Mouse (Mus musculus): ENCODE data around the gene Klhl7.

The Klhl7 gene

GRCm38 (mm10) chr5:24100106-24100809 lies at the start of gene Klhl7:
Gene Klhl7, plus strand, starts transcription at chr5:24100605.
- peak; percentile 79 for DNase-seq

DNA sequence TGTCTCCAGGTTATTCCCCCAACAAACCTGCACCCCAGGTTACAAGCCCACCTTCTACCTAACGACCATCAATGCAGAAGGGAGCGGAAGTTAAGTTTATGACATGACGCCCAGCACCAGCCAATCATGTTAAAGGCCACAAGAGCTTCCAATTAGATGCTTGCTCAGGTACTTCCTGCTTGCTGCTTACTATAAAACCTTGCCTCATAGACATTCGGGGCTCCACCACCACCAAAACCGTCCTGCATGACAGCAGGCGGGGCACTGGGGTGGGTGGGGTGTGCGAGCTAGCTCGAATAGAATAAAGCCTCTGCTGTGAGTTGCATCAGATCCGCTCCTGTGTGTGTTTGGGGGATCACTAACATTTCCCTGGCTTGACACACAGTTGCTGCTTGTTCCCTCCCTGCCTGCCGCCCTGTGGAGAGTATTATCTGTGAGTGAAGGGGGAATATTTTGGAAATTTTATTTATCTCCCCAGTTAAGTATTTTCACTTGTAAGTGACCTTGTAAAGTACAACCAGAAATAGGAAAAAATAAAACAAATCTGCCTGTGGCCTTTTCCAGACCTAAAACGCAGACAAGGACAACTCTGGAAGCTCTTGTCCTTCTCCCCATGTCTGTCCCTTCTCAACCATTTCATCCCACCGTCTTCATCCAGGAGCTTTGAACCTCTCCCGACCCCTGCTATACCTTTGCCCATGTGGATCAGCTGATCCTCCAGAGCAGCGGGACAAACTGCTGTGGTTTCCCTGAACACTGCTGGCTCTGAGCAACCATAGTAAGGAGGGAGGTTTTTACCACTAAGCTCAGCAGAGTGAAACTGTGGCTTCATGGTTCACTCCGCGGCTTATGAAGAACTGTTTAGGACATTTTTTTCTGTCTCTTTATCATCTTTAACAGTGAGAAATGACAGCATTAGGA lies 48.4 kb upstream of the Klhl7 start:
- no peak for DNase-seq

- DNase-seq: no peak
These were observed 46.9 kb upstream of the Klhl7 start for GRCm38 (mm10) chr5:24053245-24054190.

DNA sequence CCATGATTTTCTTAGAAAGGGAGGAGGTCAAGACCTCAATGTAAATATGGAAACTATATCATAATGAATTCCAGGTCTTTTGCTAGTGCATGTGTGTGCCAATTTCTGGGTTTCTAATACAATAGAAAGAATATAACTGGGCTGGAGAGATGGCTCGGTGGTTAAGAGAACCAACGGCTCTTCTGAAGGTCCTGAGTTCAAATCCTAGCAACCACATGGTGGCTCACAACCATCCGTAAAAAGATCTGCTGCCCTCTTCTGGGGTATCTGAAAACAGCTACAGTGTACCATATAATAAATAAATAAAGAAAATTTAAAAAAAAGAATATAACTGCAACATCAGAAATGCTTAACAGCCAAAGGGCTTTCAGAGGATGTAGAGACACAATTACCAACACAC lies 46.0 kb upstream of the Klhl7 start:
- no peak for DNase-seq

DNA sequence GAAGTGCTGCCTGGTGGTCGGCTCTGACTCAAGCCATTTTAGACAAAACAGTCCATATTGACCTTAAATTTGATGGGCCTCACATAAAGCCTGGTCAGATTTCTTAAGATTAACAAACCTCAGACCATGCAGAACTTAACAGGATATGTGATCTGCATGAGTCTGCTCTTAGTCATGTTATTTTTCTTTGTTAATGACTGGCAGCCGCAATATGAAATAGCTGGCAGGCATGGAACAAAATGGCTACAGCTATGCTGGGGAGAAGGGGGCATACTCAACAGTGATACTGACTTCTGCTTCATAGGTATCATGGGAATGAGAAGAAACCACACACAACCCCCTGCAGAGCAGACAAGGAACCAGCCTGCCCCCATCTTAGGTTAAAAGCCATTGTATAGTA lies 43.5 kb upstream of the Klhl7 start:
- no peak for DNase-seq

GRCm38 (mm10) chr5:24057592-24057991 lies 42.8 kb upstream of the Klhl7 start:
- no peak for DNase-seq

GRCm38 (mm10) chr5:24060949-24061348 lies 39.5 kb upstream of the Klhl7 start:
- DNase-seq: no peak

- DNase-seq: no peak
These were observed 37.4 kb upstream of the Klhl7 start for GRCm38 (mm10) chr5:24063034-24063433.

DNA sequence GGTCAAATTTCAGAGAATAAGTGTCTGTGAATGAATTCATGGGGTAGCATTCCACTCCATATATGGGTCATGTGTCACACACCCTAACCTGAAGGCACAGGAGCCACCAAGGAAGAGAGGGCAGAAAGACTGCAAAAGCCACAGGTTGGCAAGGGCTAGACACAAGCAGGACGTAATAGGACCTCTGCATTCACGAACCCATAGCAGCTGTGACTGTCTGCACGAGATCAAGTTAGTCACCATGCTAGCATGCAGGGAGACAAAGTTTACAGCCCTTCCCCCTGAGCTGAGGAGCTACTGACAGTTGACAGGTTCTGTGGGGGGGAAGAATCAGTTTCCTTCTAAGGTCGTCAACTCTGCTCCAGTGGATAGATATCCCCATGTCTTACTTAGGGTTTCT lies 36.9 kb upstream of the Klhl7 start:
- no peak for DNase-seq

DNA sequence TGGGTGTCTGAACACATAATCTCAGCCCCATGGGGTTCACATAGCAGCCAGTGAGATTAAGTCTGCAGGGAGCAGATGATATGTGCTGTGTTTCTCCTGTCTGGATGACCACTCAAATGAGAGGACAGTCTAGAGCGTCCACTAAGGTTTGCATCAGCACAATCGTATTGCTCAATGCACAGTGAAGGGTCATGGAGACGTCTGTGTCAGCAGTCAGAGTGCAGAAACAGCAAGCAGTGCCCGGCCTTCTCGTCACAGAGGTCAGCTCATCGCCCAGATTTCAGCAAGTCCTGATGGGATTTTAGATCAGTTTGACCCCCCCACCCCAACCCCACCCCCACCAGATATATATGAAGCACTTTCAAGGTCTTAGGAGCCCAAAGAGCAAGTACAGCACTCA lies 31.4 kb upstream of the Klhl7 start:
- no peak for DNase-seq

GRCm38 (mm10) chr5:24072031-24072430 lies 28.4 kb upstream of the Klhl7 start:
- no peak for DNase-seq

- peak; percentile 37 for DNase-seq
These were observed 23.3 kb upstream of the Klhl7 start for GRCm38 (mm10) chr5:24076986-24077718.

GRCm38 (mm10) chr5:24077739-24078306 lies 22.6 kb upstream of the Klhl7 start:
- no peak for DNase-seq

DNA sequence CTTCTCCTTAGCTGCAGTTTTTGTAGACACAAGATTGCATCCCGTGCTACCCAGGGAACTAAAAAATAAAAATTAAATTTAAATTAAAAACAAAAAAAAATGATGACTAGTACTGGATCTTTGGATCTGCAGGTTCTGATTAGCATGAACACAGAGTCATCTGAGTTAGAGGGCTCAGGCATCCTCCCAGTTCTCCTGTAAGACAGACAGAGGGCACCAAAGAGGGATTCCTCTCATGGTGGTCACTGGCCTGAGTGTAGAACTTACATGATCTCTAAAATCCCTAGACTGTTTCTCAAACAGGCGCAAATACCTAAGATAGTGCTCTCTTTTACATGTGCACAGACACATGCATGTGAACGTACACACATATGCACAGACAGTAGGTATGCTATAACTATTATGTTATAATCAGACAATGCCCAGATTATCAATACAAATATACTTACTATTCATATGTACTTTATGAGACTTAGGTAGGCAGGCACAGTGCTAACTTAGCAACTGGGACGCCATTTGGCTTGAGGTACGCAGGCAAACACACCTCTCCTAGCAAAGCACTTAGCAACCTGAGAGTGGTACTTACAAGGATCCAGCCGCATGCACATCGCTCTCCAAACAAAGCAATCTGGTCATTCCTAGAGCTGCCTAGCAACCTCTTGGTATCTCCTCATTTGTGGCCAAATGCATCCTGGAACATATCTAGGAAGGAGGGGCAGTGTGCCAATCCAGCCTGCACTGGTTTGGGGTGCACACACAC lies 21.8 kb upstream of the Klhl7 start:
- no peak for DNase-seq

DNA sequence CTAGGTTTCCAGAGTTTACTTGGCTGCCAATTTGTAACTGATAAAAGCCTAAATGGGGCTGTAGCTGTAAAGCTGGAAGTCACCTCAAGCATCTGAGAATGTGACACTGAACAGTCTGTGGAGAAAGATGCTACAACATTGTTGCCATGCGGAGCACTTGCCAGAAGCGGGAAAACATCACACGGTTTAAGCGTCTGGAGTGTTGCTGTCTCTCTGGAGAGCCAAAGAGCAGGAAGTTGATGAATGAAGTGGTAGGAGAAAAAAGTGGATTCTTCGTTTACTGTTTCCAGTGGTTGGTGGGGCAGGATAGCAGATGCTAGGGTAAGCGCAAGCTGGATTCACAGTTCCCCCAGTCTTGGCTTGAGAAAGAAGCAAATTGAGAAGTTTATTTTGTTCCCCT lies 19.6 kb upstream of the Klhl7 start:
- no peak for DNase-seq

DNA sequence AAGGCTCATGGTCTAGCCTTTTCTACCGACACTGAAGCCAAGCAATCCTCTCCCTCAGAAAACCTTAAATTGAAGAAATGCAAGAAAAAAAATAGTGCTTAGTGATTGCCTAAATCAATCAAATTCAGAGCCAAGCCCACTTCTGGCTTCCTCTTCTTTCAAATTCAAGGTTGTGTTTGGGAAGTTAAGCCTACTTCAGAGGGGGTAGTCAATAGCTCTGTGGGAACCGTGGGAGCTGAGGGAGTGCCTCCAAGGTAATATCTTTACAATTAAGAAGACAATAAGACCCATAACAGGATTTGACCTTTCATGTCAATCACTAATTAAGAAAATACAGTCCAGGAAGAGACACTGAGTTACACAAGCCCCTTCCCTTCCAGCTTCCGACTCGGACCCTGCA lies 15.6 kb upstream of the Klhl7 start:
- no peak for DNase-seq

GRCm38 (mm10) chr5:24086241-24086640 lies 14.2 kb upstream of the Klhl7 start:
- DNase-seq: no peak

DNA sequence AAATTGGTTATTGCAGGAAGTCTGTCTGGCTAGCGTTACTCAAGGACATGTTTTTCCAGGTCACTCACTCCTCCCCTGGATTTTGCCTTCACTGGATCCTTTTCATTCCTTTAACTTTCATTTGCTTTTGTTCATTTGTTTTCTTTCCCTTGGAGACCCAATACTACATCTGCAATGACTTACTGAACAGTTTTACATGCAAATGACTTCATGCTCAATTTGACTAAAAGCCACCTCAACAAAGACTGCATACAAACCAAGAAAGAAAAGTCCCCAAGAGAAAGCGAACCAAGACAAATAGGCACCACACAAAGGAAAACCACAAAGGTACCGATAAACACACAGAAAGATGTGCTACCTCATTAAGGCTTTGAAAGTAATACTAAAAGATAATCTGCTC lies 13.5 kb upstream of the Klhl7 start:
- no peak for DNase-seq

DNA sequence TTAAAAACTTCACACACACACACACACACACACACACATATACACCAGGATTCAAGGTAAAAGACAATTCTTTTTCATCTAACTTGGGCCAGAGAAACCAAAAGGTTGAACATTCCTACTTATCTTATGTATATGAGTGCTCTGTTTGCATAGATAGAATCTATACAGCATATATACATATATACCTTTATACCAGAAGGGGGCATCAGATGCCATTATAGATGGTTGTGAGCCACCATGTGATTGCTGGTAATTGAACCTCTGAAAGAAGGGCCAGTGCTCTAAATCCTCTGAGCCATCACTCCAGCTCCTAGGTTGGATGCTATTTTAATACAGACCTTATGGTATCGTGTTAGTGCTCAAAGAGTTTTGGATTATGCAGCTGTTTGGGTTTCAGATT lies 12.0 kb upstream of the Klhl7 start:
- no peak for DNase-seq

GRCm38 (mm10) chr5:24092496-24092895 lies 7.9 kb upstream of the Klhl7 start:
- DNase-seq: no peak

GRCm38 (mm10) chr5:24095393-24095792 lies 5.0 kb upstream of the Klhl7 start:
- no peak for DNase-seq

All from thymus, postnatal 25 days (tissue).